Mouse (Mus musculus) MEL (cell line): ENCODE measurements at regions not wholly inside any gene's neighbourhood (a gene's known extent, or its start where the extent isn't known, plus 50 kb on each side); places are given as distances from the start of the nearest gene placed in this dataset.

Source experiments
- DNase-seq: peaks from one replicate; pipeline ENCODE4 v3.0.0; 2011; ENCODE audit warnings: low read depth, low spot score
- H3K27ac ChIP-seq: 2 replicates; pipeline ENCODE4 v1.5.1; 2012; ENCODE audit warnings: low read depth, mild to moderate bottlenecking, control low read depth, low read length, moderate library complexity; ENCODE audit not compliant: control insufficient read depth
- H3K27me3 ChIP-seq, 2 experiments: fragments of 150-350 bp in 1 of 2; sonication (generic) in 1 of 2; 2 replicates each; pipeline ENCODE4 v1.6.1; 2012; ENCODE audit warnings: low read length in 2 of 2, mild to moderate bottlenecking in 2 of 2, improper control_type of control experiment in 1 of 2, moderate library complexity in 1 of 2; ENCODE audit not compliant: insufficient read depth in 2 of 2, control insufficient read depth in 1 of 2
- H3K36me3 ChIP-seq, 2 experiments: 2 replicates each; pipeline ENCODE4 v1.6.1; 2012 to 2014; ENCODE audit warnings: low read length in 2 of 2, improper control_type of control experiment in 1 of 2, inconsistent platforms in 1 of 2, mild to moderate bottlenecking in 1 of 2; ENCODE audit not compliant: insufficient read depth in 2 of 2, control insufficient read depth in 1 of 2
- H3K4me1 ChIP-seq, 2 experiments: fragments of 150-350 bp in 1 of 2; sonication (generic) in 1 of 2; 2 replicates each; pipeline ENCODE4 v1.6.1; 2012; ENCODE audit warnings: low read length in 2 of 2, improper control_type of control experiment in 1 of 2, mild to moderate bottlenecking in 1 of 2; ENCODE audit not compliant: insufficient read depth in 2 of 2, control insufficient read depth in 1 of 2
- H3K4me3 ChIP-seq, 2 experiments: fragments of 150-350 bp in 1 of 2; sonication (generic) in 1 of 2; 2 replicates each; pipeline ENCODE4 v1.5.1; 2012; ENCODE audit warnings: low read depth in 2 of 2, low read length in 2 of 2, mild to moderate bottlenecking in 2 of 2, moderate library complexity in 2 of 2, control low read depth in 1 of 2, improper control_type of control experiment in 1 of 2; ENCODE audit not compliant: control insufficient read depth in 1 of 2, insufficient read depth in 1 of 2
- H3K79me2 ChIP-seq: 2 replicates; pipeline ENCODE4 v1.6.1; 2012; ENCODE audit warnings: mild to moderate bottlenecking, low read length, moderate library complexity; ENCODE audit not compliant: control insufficient read depth, poor library complexity, insufficient read depth
- H3K9ac ChIP-seq: 2 replicates; pipeline ENCODE4 v1.6.1; 2012; ENCODE audit warnings: low read depth, mild to moderate bottlenecking, control low read depth, low read length, moderate library complexity; ENCODE audit not compliant: control insufficient read depth, poor library complexity, severe bottlenecking
- H3K9me3 ChIP-seq: fragments of 150-350 bp; sonication (generic); replicated peaks from 2 replicates; pipeline ENCODE4 v1.6.1; 2012; ENCODE audit warnings: mild to moderate bottlenecking, low read length, improper control_type of control experiment, moderate library complexity; ENCODE audit not compliant: insufficient read depth
- BHLHE40 ChIP-seq: IDR thresholded peaks from 2 replicates; pipeline ENCODE4 v1.6.1; 2012; ENCODE audit warnings: low read depth, mild to moderate bottlenecking, inconsistent platforms, low read length, improper control_type of control experiment, borderline replicate concordance
- CHD2 ChIP-seq: IDR thresholded peaks from 2 replicates; pipeline ENCODE4 v1.6.1; 2011; ENCODE audit warnings: low read length, improper control_type of control experiment
- E2F4 ChIP-seq: IDR thresholded peaks from 2 replicates; pipeline ENCODE4 v1.6.1; 2011; ENCODE audit warnings: low read depth, low read length, improper control_type of control experiment, borderline replicate concordance
- ELF1 ChIP-seq: IDR thresholded peaks from 2 replicates; pipeline ENCODE4 v1.6.1; 2014; ENCODE audit warnings: low read depth, mild to moderate bottlenecking, inconsistent platforms, low read length, improper control_type of control experiment, moderate library complexity
- EP300 ChIP-seq, 2 experiments: IDR thresholded peaks; 2 replicates each; pipeline ENCODE4 v1.6.1; 2011; ENCODE audit warnings: improper control_type of control experiment in 2 of 2, low read length in 2 of 2, low read depth in 1 of 2, mild to moderate bottlenecking in 1 of 2
- ETS1 ChIP-seq: IDR thresholded peaks from 2 replicates; pipeline ENCODE4 v1.6.1; 2012; ENCODE audit warnings: low read depth, mild to moderate bottlenecking, inconsistent platforms, low read length, improper control_type of control experiment, moderate library complexity
- GABPA ChIP-seq: IDR thresholded peaks from 2 replicates; pipeline ENCODE4 v1.6.1; 2012; ENCODE audit warnings: low read depth, mild to moderate bottlenecking, inconsistent platforms, low read length, improper control_type of control experiment, moderate library complexity
- GATA1 ChIP-seq: IDR thresholded peaks from 2 replicates; pipeline ENCODE4 v1.6.1; 2011; ENCODE audit warnings: low read depth, low read length, improper control_type of control experiment
- KAT2A ChIP-seq: conservative IDR thresholded peaks from 2 replicates; pipeline ENCODE4 v1.6.1; 2012; ENCODE audit warnings: low read depth, low read length, improper control_type of control experiment, inconsistent platforms
- MAFK ChIP-seq: IDR thresholded peaks from 2 replicates; pipeline ENCODE4 v1.6.1; 2011; ENCODE audit warnings: low read depth, mild to moderate bottlenecking, low read length, improper control_type of control experiment, borderline replicate concordance
- MAX ChIP-seq: IDR thresholded peaks from 2 replicates; pipeline ENCODE4 v1.6.1; 2011; ENCODE audit warnings: low read length, improper control_type of control experiment
- MAZ ChIP-seq: IDR thresholded peaks from 2 replicates; pipeline ENCODE4 v1.6.1; 2012; ENCODE audit warnings: low read depth, mild to moderate bottlenecking, inconsistent platforms, low read length, improper control_type of control experiment
- MXI1 ChIP-seq: IDR thresholded peaks from 2 replicates; pipeline ENCODE4 v1.6.1; 2011; ENCODE audit warnings: mild to moderate bottlenecking, low read depth, low read length, improper control_type of control experiment
- MYC ChIP-seq: IDR thresholded peaks from 2 replicates; pipeline ENCODE4 v1.6.1; 2011; ENCODE audit warnings: low read depth, mild to moderate bottlenecking, low read length, improper control_type of control experiment, moderate library complexity
- NELFE ChIP-seq: IDR thresholded peaks from 2 replicates; pipeline ENCODE4 v1.6.1; 2011; ENCODE audit warnings: low read depth, low read length, improper control_type of control experiment
- POLR2A ChIP-seq, 2 experiments: IDR thresholded peaks; 2 replicates each; pipeline ENCODE4 v1.6.1; 2011 to 2012; ENCODE audit warnings: low read length in 2 of 2, mild to moderate bottlenecking in 2 of 2, control low read depth in 1 of 2, improper control_type of control experiment in 1 of 2, low read depth in 1 of 2, moderate library complexity in 1 of 2; ENCODE audit not compliant: control insufficient read depth in 1 of 2, insufficient read depth in 1 of 2, poor library complexity in 1 of 2
- POLR2AphosphoS2 ChIP-seq: IDR thresholded peaks from 2 replicates; pipeline ENCODE4 v1.6.1; 2011; ENCODE audit warnings: low read length, improper control_type of control experiment
- SMC3 ChIP-seq: IDR thresholded peaks from 2 replicates; pipeline ENCODE4 v1.6.1; 2011; ENCODE audit warnings: low read depth, low read length, improper control_type of control experiment
- USF1 ChIP-seq: IDR thresholded peaks from 2 replicates; pipeline ENCODE4 v1.6.1; 2014; ENCODE audit warnings: low read depth, mild to moderate bottlenecking, inconsistent platforms, low read length, improper control_type of control experiment, moderate library complexity
- ZC3H11A ChIP-seq: IDR thresholded peaks from 2 replicates; pipeline ENCODE4 v1.6.1; 2012; ENCODE audit warnings: low read depth, mild to moderate bottlenecking, inconsistent platforms, low read length, improper control_type of control experiment
- ZKSCAN1 ChIP-seq: IDR thresholded peaks from 2 replicates; pipeline ENCODE4 v1.6.1; 2012; ENCODE audit warnings: low read depth, mild to moderate bottlenecking, inconsistent platforms, low read length, improper control_type of control experiment, moderate library complexity
- ZMIZ1 ChIP-seq: IDR thresholded peaks from 2 replicates; pipeline ENCODE4 v1.6.1; 2012; ENCODE audit warnings: low read depth, mild to moderate bottlenecking, inconsistent platforms, low read length, improper control_type of control experiment, moderate library complexity

DNA sequence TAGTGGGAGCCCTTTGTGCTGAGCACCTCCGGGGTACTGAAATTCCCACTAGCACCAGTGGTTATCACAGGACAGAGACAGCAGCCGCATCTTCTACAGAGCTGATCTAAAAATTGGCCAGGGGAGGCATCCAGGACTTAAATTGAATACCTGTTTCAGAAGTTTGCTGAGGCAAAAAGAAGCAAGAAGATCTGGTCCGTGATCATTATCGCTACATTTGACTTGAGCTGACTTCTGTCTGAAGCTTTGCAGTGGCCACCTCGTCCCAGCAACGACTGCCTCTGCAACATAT, 85.3 kb upstream of the Mafb start:
- H3K36me3 ChIP-seq, result no peaks in the 10 kb centered on the region
- no peak overlapping the region for H3K4me3 ChIP-seq
- no peak overlapping the region for H3K9ac ChIP-seq
- H3K4me1 ChIP-seq, result no peaks in the 10 kb centered on the region
- no peaks in the 10 kb centered on the region for H3K9me3 ChIP-seq
- no peak overlapping the region for H3K27ac ChIP-seq
- DNase-seq, result no peak
- TF ChIP-seq ELF1 (no peak), CHD2 (no peak), BHLHE40 (no peak), SMC3 (no peak), GATA1 (no peak), ZMIZ1 (no peak), EP300 (IDR thresholded peaks at IDR 0.05; ENCODE audit: low read depth in 1 of 2, low read length in 2 of 2) (no peak), MYC (no peak), KAT2A (no peak), POLR2AphosphoS2 (no peak), ETS1 (no peak), USF1 (no peak), MAX (no peak), NELFE (no peak), ZKSCAN1 (no peak), E2F4 (no peak), MAZ (no peak)
- H3K79me2 ChIP-seq, result no peaks in the 10 kb centered on the region
- no peaks in the 10 kb centered on the region for H3K27me3 ChIP-seq

DNA sequence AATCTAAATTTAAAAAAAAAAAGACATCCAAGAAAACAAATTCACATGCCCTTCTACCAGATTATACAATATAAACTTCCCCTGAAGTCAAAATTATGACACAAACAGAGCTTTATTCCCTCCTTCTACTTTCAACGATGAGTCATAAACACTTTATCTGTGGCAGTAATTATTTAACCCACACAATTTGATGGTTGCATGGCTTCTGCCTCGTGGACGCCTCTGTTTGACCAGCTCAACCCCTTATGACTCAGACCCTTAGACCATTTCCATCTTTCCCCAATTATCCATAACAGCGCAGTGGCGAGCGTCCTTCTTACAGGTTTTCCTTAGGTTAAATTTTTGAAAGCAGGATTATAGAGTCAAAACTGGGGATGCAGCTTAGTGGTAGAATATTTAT, 85.9 kb upstream of the Mafb start:
- no peaks in the 10 kb centered on the region for H3K9me3 ChIP-seq

More for the DNA sequence above, 85.9 kb upstream of the Mafb start:
- no peaks in the 10 kb centered on the region for H3K79me2 ChIP-seq
- no peak overlapping the region for H3K27ac ChIP-seq
- no peaks in the 10 kb centered on the region for H3K36me3 ChIP-seq
- no peaks in the 10 kb centered on the region for H3K27me3 ChIP-seq
- no peak overlapping the region for H3K4me3 ChIP-seq
- no peak for DNase-seq
- H3K4me1 ChIP-seq, result no peaks in the 10 kb centered on the region
- H3K9ac ChIP-seq, result no peak overlapping the region
- TF ChIP-seq MXI1, result no peak
- TF ChIP-seq ZC3H11A, result no peak
- TF ChIP-seq ELF1, result no peak
- TF ChIP-seq GABPA, result no peak
- no peak for TF ChIP-seq MAFK
- TF ChIP-seq NELFE, result no peak
- no peak for TF ChIP-seq BHLHE40
- TF ChIP-seq USF1, result no peak
- no peak for TF ChIP-seq POLR2A (IDR thresholded peaks at IDR 0.05; ENCODE audit: control insufficient read depth in 1 of 2, insufficient read depth in 1 of 2, low read depth in 1 of 2, low read length in 2 of 2, poor library complexity in 1 of 2)
